Mouse (Mus musculus) layer of hippocampus, postnatal 10 days (tissue): ENCODE data around the gene AB124611. TPM values are rescaled to one million over a fixed set of nuclear protein-coding genes. Genes with fewer than 3 reads are reported as not detected.

Experiments
- microRNA-seq, 2 experiments: library from miRNA; unstranded; fragments of <30 nt; microRNA quantifications; one replicate each; pipeline ENCODE4 v1.2.0; 2021
- total RNA-seq, 2 experiments: library from RNA; stranded (reverse); gene quantifications; 2 replicates each; pipeline ENCODE4 v1.2.3; 2021

Gene AB124611
- total RNA-seq, 2 experiments from 2014 or later, result 0.30 to 0.67 TPM

Small RNA genes within 50 kb of the gene (microRNA-seq; reads per million reads assigned to microRNA genes)
- 0 reads per million in 2 experiments for gene Mir199a-1

Other genes with a start within 250 kb of the AB124611 start
- gene Kri1, start 238.2 kb upstream of the AB124611 start, total RNA-seq, result 10 to 100 TPM; 37.7 to 39.2 TPM
- gene Cdkn2d, start 234.8 kb upstream of the AB124611 start, total RNA-seq, result 10 to 100 TPM; 66.7 to 69.5 TPM
- gene Ap1m2, start 213.8 kb upstream of the AB124611 start, total RNA-seq, result 1 to 10 TPM in 1 of 2 experiments, under 1 TPM in 1; 0.45 to 1.3 TPM
- gene Slc44a2, start 205.5 kb upstream of the AB124611 start, total RNA-seq, result 10 to 100 TPM; 62.2 to 63.6 TPM
- 10 to 100 TPM; 92.4 to 96.7 TPM for gene Ilf3, start 158.3 kb upstream of the AB124611 start, total RNA-seq
- gene Qtrt1, start 114.3 kb upstream of the AB124611 start, total RNA-seq, result 10 to 100 TPM; 34.2 to 42.0 TPM
- 10 to 100 TPM; 65.2 to 67.7 TPM for gene Dnm2, start 101.3 kb upstream of the AB124611 start, total RNA-seq
- 10 to 100 TPM; 17.7 to 21.2 TPM for gene Tmed1, start 15.9 kb upstream of the AB124611 start, total RNA-seq
- gene Carm1, start 20.7 kb downstream of the AB124611 start, total RNA-seq, result 10 to 100 TPM; 75.7 to 84.3 TPM
- 10 to 100 TPM; 53.7 to 54.6 TPM for gene Timm29, start 66.5 kb downstream of the AB124611 start, total RNA-seq
- gene Yipf2, start 66.7 kb downstream of the AB124611 start, total RNA-seq, result 10 to 100 TPM; 11.3 to 12.3 TPM
- 100 to 1,000 TPM; 122 to 123 TPM for gene Smarca4, start 90.0 kb downstream of the AB124611 start, total RNA-seq
- 10 to 100 TPM; 17.2 to 21.3 TPM for gene Ldlr, start 197.3 kb downstream of the AB124611 start, total RNA-seq
- gene Spc24, start 234.1 kb downstream of the AB124611 start, total RNA-seq, result 1 to 10 TPM; 4.6 to 6.4 TPM